Mouse (Mus musculus) intestine, postnatal 0 days (tissue): ENCODE results near the gene Tmprss11f. TPM values are rescaled to one million over a fixed set of nuclear protein-coding genes. Genes with fewer than 3 reads are reported as not detected.

Source experiments
- ATAC-seq: fragments of 200-750 bp; cut with Nextera tagmentation; 2 replicates; pipeline ENCODE4 v1.8.0; 2017; ENCODE audit warnings: mild to moderate bottlenecking, moderate TSS enrichment, moderate library complexity
- H3K27ac ChIP-seq: fragments of 300-500 bp; sonication (generic); 2 replicates; pipeline ENCODE4 v1.5.1; 2014; ENCODE audit warnings: mild to moderate bottlenecking, low read depth, low read length, moderate library complexity
- H3K27me3 ChIP-seq: fragments of 300-500 bp; sonication (generic); replicated peaks from 2 replicates; pipeline ENCODE4 v1.6.1; 2014; ENCODE audit warnings: low read length, mixed read lengths; ENCODE audit not compliant: control insufficient read depth, insufficient read depth
- H3K36me3 ChIP-seq: fragments of 300-500 bp; sonication (generic); 2 replicates; pipeline ENCODE4 v1.6.1; 2014; ENCODE audit warnings: mild to moderate bottlenecking, moderate library complexity; ENCODE audit not compliant: control insufficient read depth, insufficient read depth
- H3K4me1 ChIP-seq: fragments of 300-500 bp; sonication (generic); replicated peaks from 2 replicates; pipeline ENCODE4 v1.6.1; 2014; ENCODE audit warnings: antibody characterized with exemption, low read length, mixed read lengths; ENCODE audit not compliant: control insufficient read depth, insufficient read depth
- H3K4me2 ChIP-seq: fragments of 300-500 bp; sonication (generic); replicated peaks from 2 replicates; pipeline ENCODE4 v1.6.1; 2014; ENCODE audit warnings: low read depth, mild to moderate bottlenecking, moderate library complexity
- H3K4me3 ChIP-seq: fragments of 300-500 bp; sonication (generic); 2 replicates; pipeline ENCODE4 v1.5.1; 2014; ENCODE audit warnings: low read depth, low read length
- H3K9ac ChIP-seq: fragments of 300-500 bp; sonication (generic); 2 replicates; pipeline ENCODE4 v1.6.1; 2014; ENCODE audit warnings: mild to moderate bottlenecking, low read depth, low read length
- H3K9me3 ChIP-seq: fragments of 300-500 bp; sonication (generic); 2 replicates; pipeline ENCODE4 v1.6.1; 2016; ENCODE audit warnings: mixed run types; ENCODE audit not compliant: control insufficient read depth
- CTCF ChIP-seq: sonication (generic); IDR thresholded peaks from 2 replicates; pipeline ENCODE4 v1.5.1; 2016; ENCODE audit warnings: low read depth, mild to moderate bottlenecking, control low read depth, antibody characterized with exemption, moderate library complexity
- WGBS: fragments of 180-500 bp; shearing (Covaris S2); extraction: QIAGEN DNeasy Blood & Tissue Kit; methylation state at CpG from one replicate; pipeline ENCODE4 v1.1.7; 2014; 5-methylcytosine and 5-hydroxymethylcytosine counted together
- polyA plus RNA-seq: library from polyadenylated mRNA; unstranded; fragments of >200 nt; fragmentation: Nextera tagmentation; extraction: Ambion mirVana; gene quantifications from 2 replicates; pipeline ENCODE4 v1.2.1, GENCODE M21; 2015

Gene Tmprss11f
- polyA plus RNA-seq, 1 experiment from 2014 or later = not detected

GRCm38 (mm10) chr5:86511538-86511937, 120.7 kb downstream of the Tmprss11f start:
- 81% methylated on average over 5 of the region's 5 CpGs for WGBS
- Histone ChIP-seq H3K4me3 (no peak overlapping the region), H3K36me3 (no peaks in the 10 kb centered on the region), H3K4me2 (no peak overlapping the region), H3K9ac (no peak overlapping the region), H3K27me3 (no peaks in the 10 kb centered on the region), H3K9me3 (no peaks in the 10 kb centered on the region), H3K4me1 (no peaks in the 10 kb centered on the region), H3K27ac (no peak overlapping the region)
- TF ChIP-seq CTCF = no peak
- ATAC-seq = no peak

GRCm38 (mm10) chr5:86493453-86493852, 138.8 kb downstream of the Tmprss11f start:
- no peak overlapping the region for H3K4me3 ChIP-seq
- no peak for TF ChIP-seq CTCF
- H3K9ac ChIP-seq = no peak overlapping the region
- no peaks in the 10 kb centered on the region for H3K9me3 ChIP-seq
- WGBS = 56% methylated on average over 1 of the region's 1 CpGs
- no peak overlapping the region for H3K27ac ChIP-seq
- ATAC-seq = no peak
- H3K4me2 ChIP-seq = no peak overlapping the region
- H3K36me3 ChIP-seq = no peaks in the 10 kb centered on the region
- H3K27me3 ChIP-seq = no peaks in the 10 kb centered on the region
- H3K4me1 ChIP-seq = no peaks in the 10 kb centered on the region

- TF ChIP-seq CTCF = peak; percentile 54
- H3K4me1 ChIP-seq = no peaks in the 10 kb centered on the region
- no peak overlapping the region for H3K27ac ChIP-seq
- WGBS = 52% methylated on average over 2 of the region's 2 CpGs
- ATAC-seq = no peak
- no peaks in the 10 kb centered on the region for H3K36me3 ChIP-seq
- H3K27me3 ChIP-seq = no peaks in the 10 kb centered on the region
- no peak overlapping the region for H3K4me2 ChIP-seq
- H3K9me3 ChIP-seq = no peaks in the 10 kb centered on the region
- H3K4me3 ChIP-seq = no peak overlapping the region
- no peak overlapping the region for H3K9ac ChIP-seq
These were observed 149.7 kb downstream of the Tmprss11f start for GRCm38 (mm10) chr5:86482562-86482961.

- 84% methylated on average over 1 of the region's 1 CpGs for WGBS
- TF ChIP-seq CTCF = no peak
- H3K27ac ChIP-seq = no peak overlapping the region
- H3K4me1 ChIP-seq = no peaks in the 10 kb centered on the region
- no peaks in the 10 kb centered on the region for H3K27me3 ChIP-seq
- no peak overlapping the region for H3K4me2 ChIP-seq
- H3K4me3 ChIP-seq = no peak overlapping the region
- no peak for ATAC-seq
- H3K36me3 ChIP-seq = no peaks in the 10 kb centered on the region
- H3K9me3 ChIP-seq = no peaks in the 10 kb centered on the region
- H3K9ac ChIP-seq = no peak overlapping the region
These were observed 150.2 kb downstream of the Tmprss11f start for GRCm38 (mm10) chr5:86482031-86482430.

GRCm38 (mm10) chr5:86473859-86474258, 158.4 kb downstream of the Tmprss11f start:
- no peak overlapping the region for H3K9ac ChIP-seq
- no peaks in the 10 kb centered on the region for H3K27me3 ChIP-seq
- H3K27ac ChIP-seq = no peak overlapping the region
- 36% methylated on average over 9 of the region's 9 CpGs for WGBS
- H3K4me1 ChIP-seq = no peaks in the 10 kb centered on the region
- ATAC-seq = no peak
- no peaks in the 10 kb centered on the region for H3K9me3 ChIP-seq
- H3K4me2 ChIP-seq = no peak overlapping the region
- no peak overlapping the region for H3K4me3 ChIP-seq
- TF ChIP-seq CTCF = no peak
- H3K36me3 ChIP-seq = no peaks in the 10 kb centered on the region

Other genes starting within 250 kb of the Tmprss11f start
- gene Tmprss11a, start 163.4 kb downstream of the Tmprss11f start, polyA plus RNA-seq = 0.07 TPM in 1 of 2 replicates, not detected in the other
- gene Tmprss11g, start 113.8 kb downstream of the Tmprss11f start, polyA plus RNA-seq = not detected in 2 replicates
- not detected in 2 replicates for gene Tmprss11b, start 43.9 kb upstream of the Tmprss11f start, polyA plus RNA-seq
- gene Tmprss11e, start 113.4 kb upstream of the Tmprss11f start, polyA plus RNA-seq = not detected in 2 replicates
- 21.2 and 22.9 TPM in 2 replicates for gene Ythdc1, start 171.8 kb upstream of the Tmprss11f start, polyA plus RNA-seq